Mouse (Mus musculus) pancreas, adult 10 weeks (tissue): Measurements from ENCODE around the gene Reln. TPM values are rescaled to one million over a fixed set of nuclear protein-coding genes. Genes with fewer than 3 reads are reported as not detected.

Experiments used
- polyA plus RNA-seq: library from polyadenylated mRNA; stranded (reverse); fragments of 350-450 nt; fragmentation: Illumina TruSeq; extraction: RNeasy Lipid Tissue Mini Kit (QIAGEN cat#74804); gene quantifications from one replicate; pipeline ENCODE4 v1.2.3, GENCODE M21; 2015; ENCODE audit warnings: low read depth, low replicate concordance; ENCODE audit not compliant: insufficient read depth

Gene Reln
- polyA plus RNA-seq, result 5.8 TPM

GRCm38 (mm10) chr5:22344556-22344975 is at the start of gene Reln:
Reln (minus strand) TSS chr5:22344702.

DNA sequence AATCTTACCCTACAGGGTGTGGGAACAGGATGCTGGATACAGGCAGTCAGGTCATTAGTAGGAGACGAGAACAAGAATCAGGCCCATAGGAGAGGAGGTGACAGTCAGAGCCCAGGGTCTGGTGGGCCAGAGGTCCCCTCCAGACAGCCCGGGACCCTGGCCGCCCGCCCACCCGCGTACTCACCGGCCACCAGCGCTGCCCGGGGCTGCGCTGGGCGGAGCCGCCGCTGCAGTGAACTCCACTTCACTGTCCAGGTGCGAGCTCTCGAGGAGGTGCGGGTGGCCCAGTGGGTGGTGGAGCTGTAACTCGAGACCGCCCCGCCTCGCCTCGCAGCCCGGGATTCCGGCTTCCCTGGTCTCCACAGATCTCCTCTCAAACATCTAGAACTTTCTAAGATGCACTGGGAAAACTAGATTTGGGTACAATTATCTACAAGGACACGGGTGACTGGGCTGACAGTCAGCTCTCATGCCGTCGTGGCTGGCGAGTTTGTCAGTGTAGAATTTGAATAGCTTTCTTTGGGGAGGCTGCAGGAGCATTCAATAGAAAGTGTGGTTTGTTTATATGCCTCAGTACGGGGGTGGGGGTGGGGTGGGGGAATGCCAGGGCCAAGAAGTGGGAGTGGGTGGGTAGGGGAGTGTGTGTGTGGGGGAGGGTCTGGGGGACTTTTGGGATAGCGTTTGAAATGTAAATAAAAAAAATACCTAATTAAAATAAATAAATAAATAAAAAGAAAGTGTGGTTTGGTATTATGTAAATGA is 479.0 kb downstream of the Reln start, which contains the start of gene Slc26a5:
Gene Slc26a5, minus strand, starts transcription at position 259 of the 762 bp plus-strand sequence.

Other genes starting within 250 kb of the Reln start
- 5.3 TPM for gene Orc5, start 205.7 kb upstream of the Reln start, polyA plus RNA-seq